Mouse (Mus musculus) kidney, adult 10 weeks (tissue): ENCODE data around the gene Lmo3. TPM values are rescaled to one million over a fixed set of nuclear protein-coding genes. Genes with fewer than 3 reads are reported as not detected.

Experiments used
- polyA plus RNA-seq: library from polyadenylated mRNA; stranded (reverse); fragments of 350-450 nt; fragmentation: Illumina TruSeq; extraction: RNeasy Lipid Tissue Mini Kit (QIAGEN cat#74804); gene quantifications from one replicate; pipeline ENCODE4 v1.2.3, GENCODE M21; 2014; ENCODE audit warnings: low read depth, low replicate concordance

Gene Lmo3
- not detected for polyA plus RNA-seq

DNA sequence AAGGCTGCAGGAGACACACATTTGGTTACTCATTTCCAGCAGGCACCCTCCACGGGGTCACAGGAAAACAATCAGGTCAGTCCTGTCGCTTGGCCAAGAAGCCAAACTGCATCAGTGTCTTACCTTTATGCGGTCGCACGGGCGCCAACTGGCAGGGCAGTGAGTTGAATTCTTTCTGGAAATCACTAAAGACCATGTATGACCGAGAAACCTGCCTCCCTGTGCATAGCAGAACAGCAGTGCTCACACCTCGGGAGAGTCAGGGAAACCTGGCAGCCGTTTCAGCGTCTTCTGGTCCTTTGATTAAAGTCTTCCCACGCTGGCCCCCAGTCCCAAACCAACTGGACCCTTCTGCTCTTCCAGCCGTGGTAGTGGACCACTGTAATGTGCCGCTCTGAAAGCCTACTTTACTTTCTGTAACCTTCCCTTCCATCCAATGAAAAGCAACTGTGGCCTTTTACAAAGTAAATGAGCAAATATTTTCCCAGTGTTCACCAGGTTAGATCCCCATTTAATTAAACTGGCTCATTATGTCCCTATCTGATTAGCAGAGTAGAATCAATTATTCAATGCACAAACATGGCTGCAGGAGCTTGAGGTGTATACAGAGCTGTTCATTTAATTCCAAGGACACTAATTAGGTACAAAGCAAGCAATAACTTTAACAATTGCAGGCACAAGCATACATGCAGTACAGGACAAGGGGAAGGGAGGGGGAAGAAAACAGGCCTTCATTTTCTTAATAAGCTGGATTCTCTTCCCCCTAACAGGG, at the start of gene Lmo3:
Lmo3 (minus strand) TSS at position 235 of the 772 bp plus-strand sequence.

Other genes starting within 250 kb of the Lmo3 start
- gene Igbp1b, start 76.6 kb upstream of the Lmo3 start, polyA plus RNA-seq, result not detected